Mouse (Mus musculus): ENCODE data around the gene Lrrn1.
A peak's percentile ranks its signal among the peaks of the same experiment; 100 is the strongest.

Gene Lrrn1

GRCm38 (mm10) chr6:107528877-107529864 lies at the start of gene Lrrn1:
Gene Lrrn1 (plus strand): TSS chr6:107529768.
- peak; percentile 7 for DNase-seq (ENCODE audit: extremely low read depth, insufficient read length, low spot score)

- DNase-seq (ENCODE audit: extremely low read depth, insufficient read length, low spot score): no peak
Observed at GRCm38 (mm10) chr6:107494491-107494890, 35.1 kb upstream of the Lrrn1 start.

DNA sequence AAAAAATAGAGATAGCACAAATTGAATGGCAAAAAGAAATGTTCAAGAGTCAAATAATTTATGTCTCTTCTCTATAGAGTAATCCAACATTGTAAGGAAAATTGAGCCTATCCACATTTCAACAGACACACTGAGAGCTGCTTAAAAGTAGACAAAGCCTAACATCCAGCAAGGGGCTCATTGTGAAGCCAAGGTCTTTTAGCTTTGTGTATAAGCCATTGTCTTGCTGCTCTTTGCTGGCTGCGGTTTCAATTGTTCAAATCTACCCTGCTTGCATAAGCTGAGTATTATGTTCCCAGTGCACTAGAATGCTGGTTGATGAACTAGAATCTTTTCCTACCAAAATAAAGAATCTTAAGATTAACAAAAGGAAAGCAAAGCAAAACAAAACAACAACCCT lies 33.7 kb upstream of the Lrrn1 start:
- no peak for DNase-seq (ENCODE audit: extremely low read depth, insufficient read length, low spot score)

DNA sequence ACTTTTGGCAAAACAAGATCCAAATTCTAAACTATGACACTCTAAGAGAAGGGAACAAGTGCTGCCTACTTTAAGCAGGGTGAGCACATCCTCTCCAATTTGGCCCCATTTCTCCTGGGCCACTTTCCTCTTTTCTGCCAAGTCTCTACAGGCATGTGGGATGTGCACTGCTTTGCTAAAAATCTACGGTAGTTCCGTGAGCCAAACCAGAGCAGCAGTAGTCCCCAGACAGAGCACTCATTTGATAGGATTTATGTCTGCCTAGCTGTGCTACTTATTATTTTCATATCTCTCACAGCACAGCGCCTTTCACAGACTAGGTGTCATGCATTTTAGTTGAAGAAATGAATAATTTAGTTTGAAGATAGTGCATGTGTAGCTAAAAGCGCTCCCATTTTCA lies 15.9 kb upstream of the Lrrn1 start:
- no peak for DNase-seq (ENCODE audit: extremely low read depth, insufficient read length, low spot score)

- no peak for DNase-seq (ENCODE audit: extremely low read depth, insufficient read length, low spot score)
Observed at GRCm38 (mm10) chr6:107523953-107524352, 5.6 kb upstream of the Lrrn1 start.

DNA sequence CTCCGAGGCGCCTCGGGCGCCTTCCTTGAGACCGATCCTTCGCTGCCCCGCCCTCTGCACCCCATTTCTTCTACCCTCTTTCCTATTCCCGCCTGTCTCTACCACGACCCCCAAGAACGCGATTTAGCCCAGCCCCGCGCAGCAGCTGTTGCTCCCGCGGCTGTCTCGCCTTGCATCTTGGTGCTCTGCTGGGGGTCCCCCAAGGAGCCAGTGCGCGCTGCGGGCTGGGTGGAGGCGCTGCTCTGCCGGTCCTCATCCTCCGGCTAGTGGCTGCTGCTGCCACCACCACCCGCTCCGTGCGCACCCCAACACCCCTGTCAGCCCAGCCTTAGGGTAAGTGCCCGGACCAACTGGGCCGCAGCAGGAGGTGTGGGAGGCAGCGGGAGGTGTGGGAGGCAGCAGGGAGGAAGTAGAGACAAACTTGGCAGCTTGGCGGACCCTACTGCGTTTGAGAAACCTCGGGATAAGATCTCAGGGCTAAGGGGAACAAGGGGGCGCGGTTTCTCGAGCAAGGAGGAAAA lies 403 bp downstream of the Lrrn1 start:
- DNase-seq (ENCODE audit: extremely low read depth, insufficient read length, low spot score): peak; percentile 12

GRCm38 (mm10) chr6:107530621-107531285 lies 1.2 kb downstream of the Lrrn1 start:
- no peak for DNase-seq (ENCODE audit: extremely low read depth, insufficient read length, low spot score)

DNA sequence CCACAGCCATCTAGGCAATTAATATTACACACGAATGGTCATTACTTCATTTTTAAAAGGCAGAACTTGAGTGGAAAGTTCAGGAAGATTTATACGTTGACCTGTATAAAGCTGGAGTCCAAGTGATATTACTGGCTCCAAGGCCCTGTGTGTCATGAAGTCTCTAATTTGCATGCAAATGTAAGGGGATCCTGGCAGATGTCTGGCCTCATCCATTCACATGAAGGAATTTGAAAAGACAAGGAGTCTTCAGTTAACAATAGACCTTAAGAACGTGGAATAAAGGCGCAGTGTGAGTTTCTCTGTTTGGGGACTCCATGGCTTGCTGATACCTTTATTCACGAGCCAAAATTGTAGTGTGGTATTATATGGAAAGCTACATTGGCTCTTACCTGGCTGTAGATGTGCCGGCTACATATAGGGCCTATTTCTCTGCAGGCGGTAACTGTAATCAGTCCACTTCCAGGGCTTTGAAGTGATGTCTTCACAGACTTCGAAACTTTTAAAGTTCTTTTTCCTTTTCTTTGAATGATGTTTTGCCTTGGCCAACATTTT lies 2.0 kb downstream of the Lrrn1 start:
- DNase-seq (ENCODE audit: extremely low read depth, insufficient read length, low spot score): no peak

DNA sequence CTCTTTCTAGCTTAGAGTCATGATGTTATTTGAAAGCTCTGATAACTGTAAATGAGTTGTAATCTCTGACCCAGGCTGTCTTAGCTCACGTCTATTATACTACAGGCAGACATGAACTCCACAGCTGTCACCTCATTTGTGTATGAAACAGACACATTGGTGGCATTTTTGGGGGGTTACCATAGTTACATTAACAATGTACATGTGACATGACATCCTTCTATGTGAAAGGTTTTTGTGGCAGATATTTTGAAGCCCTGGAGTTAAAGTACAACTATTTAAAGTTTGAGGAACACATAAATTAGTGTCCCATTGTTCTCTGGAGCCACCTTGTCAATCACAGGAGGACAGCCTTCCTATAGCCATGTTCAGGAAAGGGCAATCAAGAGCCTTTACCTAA lies 5.0 kb downstream of the Lrrn1 start:
- no peak for DNase-seq (ENCODE audit: extremely low read depth, insufficient read length, low spot score)

GRCm38 (mm10) chr6:107536631-107537030 lies 7.1 kb downstream of the Lrrn1 start:
- DNase-seq (ENCODE audit: extremely low read depth, insufficient read length, low spot score): no peak

DNA sequence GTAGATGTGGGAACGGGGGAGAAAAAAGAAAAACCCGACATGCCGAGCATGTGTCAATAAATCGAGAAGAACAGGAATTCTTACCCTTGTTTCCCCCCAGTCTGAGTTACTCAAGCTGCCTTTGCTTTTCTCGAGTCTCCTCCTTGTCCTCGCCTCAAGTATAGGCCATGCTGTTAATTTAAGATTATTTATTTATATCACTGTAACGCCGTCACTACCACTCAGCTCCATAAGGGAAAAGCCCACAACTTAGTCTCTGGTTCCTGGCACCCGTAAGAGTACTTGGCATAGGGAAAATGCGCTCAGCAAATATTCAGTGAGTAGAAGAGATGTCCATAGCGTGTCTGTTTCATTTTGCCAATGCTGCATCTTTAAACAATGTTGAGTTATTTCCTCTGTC lies 11.7 kb downstream of the Lrrn1 start:
- DNase-seq (ENCODE audit: extremely low read depth, insufficient read length, low spot score): no peak

DNA sequence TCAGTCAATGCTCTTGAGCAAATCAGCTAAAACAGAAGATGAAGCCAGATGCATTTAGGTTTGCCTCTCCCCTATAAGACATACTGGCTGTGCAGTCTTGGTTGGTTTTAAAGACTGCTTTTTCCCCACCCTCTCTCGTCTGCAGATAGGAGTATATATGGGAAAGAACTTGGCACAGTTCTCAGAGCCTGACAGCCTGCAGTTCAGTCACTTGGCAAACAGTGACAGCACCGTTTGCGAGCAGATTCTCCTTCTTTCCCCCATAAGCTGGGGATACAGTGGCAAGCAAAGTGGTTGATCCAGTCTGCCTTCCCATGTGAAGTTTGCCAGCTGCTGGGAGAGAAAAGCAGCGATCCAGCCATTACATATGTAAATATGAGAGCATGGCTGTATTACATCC lies 12.3 kb downstream of the Lrrn1 start:
- DNase-seq (ENCODE audit: extremely low read depth, insufficient read length, low spot score): no peak

GRCm38 (mm10) chr6:107546272-107546671 lies 16.7 kb downstream of the Lrrn1 start:
- DNase-seq (ENCODE audit: extremely low read depth, insufficient read length, low spot score): no peak

GRCm38 (mm10) chr6:107552511-107552910 lies 22.9 kb downstream of the Lrrn1 start:
- DNase-seq (ENCODE audit: extremely low read depth, insufficient read length, low spot score): no peak

GRCm38 (mm10) chr6:107555364-107555763 lies 25.8 kb downstream of the Lrrn1 start:
- no peak for DNase-seq (ENCODE audit: extremely low read depth, insufficient read length, low spot score)

DNA sequence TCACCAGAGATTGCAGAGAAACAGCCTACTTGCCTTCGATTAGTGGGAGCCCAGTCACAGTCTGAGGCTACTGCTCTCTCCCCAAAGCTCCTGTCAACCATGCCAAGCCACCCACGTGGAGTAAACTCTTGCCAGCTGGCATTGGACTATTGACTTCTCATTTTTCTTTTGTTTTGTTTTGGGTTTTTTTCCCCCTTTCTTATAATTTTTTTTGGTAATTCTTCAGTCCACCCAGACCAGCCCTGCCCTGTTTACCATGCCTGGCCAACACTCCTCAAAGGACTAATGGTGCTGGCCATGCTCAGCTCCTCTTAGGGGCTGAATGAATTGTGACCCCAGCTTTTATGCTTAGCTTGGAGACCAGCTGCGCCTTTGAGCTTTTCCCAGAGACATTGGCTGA lies 27.4 kb downstream of the Lrrn1 start:
- DNase-seq (ENCODE audit: extremely low read depth, insufficient read length, low spot score): no peak

GRCm38 (mm10) chr6:107557806-107558205 lies 28.2 kb downstream of the Lrrn1 start:
- no peak for DNase-seq (ENCODE audit: extremely low read depth, insufficient read length, low spot score)

DNA sequence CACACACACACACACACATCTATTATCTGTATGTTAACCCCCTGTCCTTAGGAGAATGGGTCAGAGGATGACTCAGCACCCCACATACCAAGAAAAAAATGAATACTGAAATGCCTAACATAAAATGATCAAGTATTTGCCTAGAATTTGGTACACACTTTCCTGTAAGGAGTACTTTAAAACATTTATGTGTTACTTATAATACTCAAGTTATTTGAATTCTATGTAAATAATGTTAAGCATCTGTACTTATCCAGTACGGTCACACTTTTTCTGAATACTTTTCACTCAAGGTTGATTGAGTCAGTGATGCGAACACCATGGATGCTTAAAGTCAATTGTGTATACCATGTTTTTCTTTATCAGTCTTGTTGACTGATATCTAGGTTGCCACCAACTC lies 32.7 kb downstream of the Lrrn1 start:
- DNase-seq (ENCODE audit: extremely low read depth, insufficient read length, low spot score): no peak

DNA sequence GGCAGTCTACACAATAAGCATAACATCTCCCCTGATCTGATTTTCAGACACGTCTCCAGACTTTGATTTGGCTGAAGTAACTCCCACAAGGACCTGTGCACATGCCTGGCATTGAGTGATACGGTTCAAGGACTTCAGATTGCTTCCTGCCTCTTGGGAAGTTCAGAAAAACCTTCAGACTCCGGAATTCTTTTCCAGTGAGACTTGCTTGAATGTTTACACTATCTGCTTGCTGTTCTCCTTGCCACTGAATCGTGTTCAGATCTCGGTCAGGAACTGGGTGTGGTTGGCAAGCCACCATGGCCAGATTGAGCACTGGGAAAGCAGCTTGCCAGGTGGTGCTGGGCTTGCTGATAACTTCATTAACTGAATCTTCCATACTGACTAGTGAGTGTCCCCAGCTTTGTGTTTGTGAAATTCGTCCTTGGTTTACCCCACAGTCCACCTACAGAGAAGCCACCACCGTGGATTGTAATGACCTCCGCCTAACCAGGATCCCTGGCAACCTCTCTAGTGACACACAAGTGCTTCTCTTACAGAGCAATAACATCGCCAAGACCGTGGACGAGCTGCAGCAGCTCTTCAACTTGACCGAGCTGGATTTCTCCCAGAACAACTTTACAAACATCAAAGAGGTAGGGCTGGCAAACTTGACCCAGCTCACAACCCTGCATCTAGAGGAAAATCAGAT lies 37.5 kb downstream of the Lrrn1 start:
- no peak for DNase-seq (ENCODE audit: extremely low read depth, insufficient read length, low spot score)

DNA sequence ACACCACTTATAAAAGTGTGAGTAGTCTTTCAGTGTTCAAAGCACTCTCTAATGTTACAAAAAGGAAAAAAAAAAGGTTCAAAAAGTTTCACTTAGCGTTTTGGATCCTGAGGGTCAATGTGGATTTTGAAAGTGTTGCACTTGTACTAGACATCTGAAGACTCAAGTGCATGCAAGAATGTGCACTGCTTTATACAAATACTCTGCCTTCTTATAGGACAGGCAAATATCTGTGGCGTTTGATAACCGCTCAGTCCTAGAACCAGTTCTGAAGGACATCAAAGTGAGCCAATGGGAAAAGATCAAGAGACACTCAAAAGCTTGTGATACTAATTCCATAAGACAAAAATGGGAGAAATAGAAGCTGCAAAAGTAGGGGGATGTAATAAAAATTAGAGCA lies 45.0 kb downstream of the Lrrn1 start:
- DNase-seq (ENCODE audit: extremely low read depth, insufficient read length, low spot score): no peak

- DNase-seq (ENCODE audit: extremely low read depth, insufficient read length, low spot score): no peak
Observed at GRCm38 (mm10) chr6:107575405-107575804, 45.8 kb downstream of the Lrrn1 start.
